Mouse (Mus musculus): ENCODE measurements around the gene Kat6b. TPM values are rescaled to one million over a fixed set of nuclear protein-coding genes. Genes with fewer than 3 reads are reported as not detected.

The Kat6b gene
- 12.5 and 18.0 TPM in 2 replicates for polyA plus RNA-seq (2012; rRNA removed; ENCODE audit: low replicate concordance)

DNA sequence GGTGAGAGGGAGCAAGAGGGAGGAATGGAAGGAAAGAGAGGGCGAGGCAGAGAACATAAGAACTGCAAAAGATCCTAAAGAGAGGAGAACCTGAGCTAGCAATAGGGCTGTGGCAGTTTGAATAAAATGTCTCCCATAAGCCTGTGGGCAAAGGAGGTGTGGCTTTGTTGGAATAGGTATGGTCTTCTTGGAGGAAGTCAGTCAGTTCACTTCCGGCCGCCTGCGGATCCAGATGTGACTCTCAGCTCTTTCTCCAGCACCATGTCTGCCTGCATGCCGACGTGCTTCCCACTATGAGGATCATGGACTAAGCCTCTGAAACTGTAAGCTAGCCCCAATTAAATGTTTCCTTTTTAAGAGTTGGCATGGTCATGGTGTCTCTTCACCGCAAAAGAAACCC is at the start of gene Kat6b:
Gene Kat6b (plus strand): TSS at position 204 of the 400 bp plus-strand sequence.

DNA sequence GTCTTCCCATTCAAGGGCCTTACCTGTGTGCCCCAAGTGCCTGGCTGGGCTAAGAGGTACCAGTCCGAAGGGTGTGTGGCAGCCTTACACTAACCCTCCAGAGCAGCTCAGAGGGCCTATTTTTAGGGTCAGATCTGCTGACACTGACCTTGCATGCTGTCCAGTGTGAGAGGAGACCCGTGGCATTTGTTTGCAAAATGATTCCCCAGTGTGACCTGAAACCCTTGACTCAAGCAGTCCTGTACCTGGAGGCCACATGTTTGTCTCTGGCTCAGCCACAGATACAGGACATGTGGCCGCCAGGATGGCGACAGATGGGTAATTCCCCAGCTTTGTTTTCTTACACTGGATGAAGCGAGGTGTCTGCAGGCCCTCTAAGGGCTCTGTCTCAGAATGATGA is 233.3 kb downstream of the Kat6b start, which contains the start of gene Dupd1:
Gene Dupd1 (minus strand): TSS at position 91 of the 400 bp plus-strand sequence.

Other genes with a start within 250 kb of the Kat6b start
- 0.14 TPM in 1 of 2 replicates, not detected in the other for gene Dupd1, start 233.1 kb downstream of the Kat6b start, polyA plus RNA-seq (2012; rRNA removed; ENCODE audit: low replicate concordance)

Measured in subcutaneous adipose tissue, adult 2 months (tissue).